Mouse (Mus musculus): ENCODE measurements at regions not wholly inside any gene's neighbourhood (a gene's known extent, or its start where the extent isn't known, plus 50 kb on each side); places are given as distances from the start of the nearest gene placed in this dataset.

DNA sequence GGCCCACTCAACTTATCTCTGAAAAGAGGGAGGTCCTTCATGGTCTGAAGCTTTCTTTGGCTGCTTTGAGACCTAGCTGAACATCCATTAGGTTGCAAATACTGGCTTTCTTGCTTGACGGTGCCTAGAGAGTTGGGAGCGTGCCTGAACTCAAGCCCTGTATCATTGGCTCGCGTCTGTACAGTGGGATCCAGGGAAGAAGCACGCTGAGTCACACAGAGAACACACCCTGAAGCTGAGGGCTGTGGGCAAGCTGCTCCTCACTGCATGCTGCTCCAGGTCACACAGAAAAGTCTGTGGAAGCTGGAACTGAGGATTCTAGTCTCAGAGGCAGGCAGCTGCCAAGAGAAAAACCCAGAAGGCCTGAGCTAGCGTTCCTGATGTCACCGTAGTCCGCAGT lies 119.3 kb upstream of the Jade1 start:
- no peaks in the 10 kb centered on the region for H3K27me3 ChIP-seq (ENCODE audit: control insufficient read depth, insufficient read depth, low read length)
- TF ChIP-seq POLR2A (IDR thresholded peaks at IDR 0.05; ENCODE audit: low read depth, low read length), result no peak
- TF ChIP-seq CTCF (IDR thresholded peaks at IDR 0.05; ENCODE audit: extremely low read depth, insufficient read length, insufficient replicate concordance, low read depth, low read length), result no peak
- H3K27ac ChIP-seq (ENCODE audit: insufficient read depth, low read depth, low read length), result no peak overlapping the region
- 58% methylated on average over 8 of the region's 8 CpGs for WGBS
- no peak overlapping the region for H3K4me3 ChIP-seq (ENCODE audit: low read depth, low read length)
- peaks cover 8% of the 10 kb centered on the region; the same call in 1 of the 2 replicates for H3K4me1 ChIP-seq (ENCODE audit: control insufficient read depth, insufficient read depth, insufficient read length, low read length)
- no peaks in the 10 kb centered on the region for H3K36me3 ChIP-seq (ENCODE audit: control insufficient read depth, insufficient read depth, low read length)

DNA sequence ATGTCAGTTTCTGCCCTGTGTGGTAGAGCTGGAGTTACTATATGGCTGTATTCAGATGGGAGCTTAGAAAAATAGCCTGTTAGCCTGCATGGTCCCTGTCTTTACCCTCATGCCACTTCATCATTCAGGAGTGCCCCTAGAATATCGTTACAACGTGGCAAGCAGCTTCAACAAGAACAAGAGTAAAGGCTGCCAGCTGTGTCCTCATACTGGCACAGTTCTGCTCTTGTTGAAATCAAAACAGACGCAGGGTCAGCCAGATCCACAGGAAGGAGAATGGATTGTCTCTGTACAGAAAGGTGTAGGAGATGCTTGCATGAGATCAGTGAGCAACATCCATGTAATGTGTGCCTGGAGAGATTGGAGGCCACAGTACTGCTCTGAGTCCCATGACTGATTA lies 122.4 kb upstream of the Jade1 start:
- H3K4me3 ChIP-seq (ENCODE audit: low read depth, low read length), result no peak overlapping the region
- no peaks in the 10 kb centered on the region for H3K36me3 ChIP-seq (ENCODE audit: control insufficient read depth, insufficient read depth, low read length)
- H3K27me3 ChIP-seq (ENCODE audit: control insufficient read depth, insufficient read depth, low read length), result no peaks in the 10 kb centered on the region
- TF ChIP-seq POLR2A (IDR thresholded peaks at IDR 0.05; ENCODE audit: low read depth, low read length), result no peak
- TF ChIP-seq CTCF (IDR thresholded peaks at IDR 0.05; ENCODE audit: extremely low read depth, insufficient read length, insufficient replicate concordance, low read depth, low read length), result no peak
- no peak overlapping the region for H3K27ac ChIP-seq (ENCODE audit: insufficient read depth, low read depth, low read length)
- 28% methylated on average over 3 of the region's 3 CpGs for WGBS
- peaks cover 8% of the 10 kb centered on the region; the same call in 1 of the 2 replicates for H3K4me1 ChIP-seq (ENCODE audit: control insufficient read depth, insufficient read depth, insufficient read length, low read length)

DNA sequence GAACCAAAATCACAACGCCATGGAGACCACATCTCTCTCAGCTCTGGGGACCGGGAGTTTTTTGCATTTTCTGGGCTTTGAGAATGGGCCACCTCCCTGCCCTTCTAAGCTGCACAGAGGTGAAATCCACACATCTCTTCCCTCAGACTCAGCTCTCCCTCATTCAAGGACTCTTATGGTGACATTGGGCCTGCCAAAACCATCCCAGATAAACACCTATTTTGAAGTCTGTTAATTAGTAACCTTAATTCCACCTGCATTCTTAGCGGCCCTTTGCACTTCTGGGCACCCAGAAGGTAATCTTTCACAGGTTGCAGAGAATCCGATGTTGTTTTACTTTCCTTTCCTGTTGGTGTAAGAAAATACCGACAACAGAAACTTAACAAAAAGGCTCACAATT lies 123.2 kb upstream of the Jade1 start:
- Histone ChIP-seq H3K4me3 (ENCODE audit: low read depth, low read length) (no peak overlapping the region), H3K36me3 (ENCODE audit: control insufficient read depth, insufficient read depth, low read length) (no peaks in the 10 kb centered on the region), H3K27ac (ENCODE audit: insufficient read depth, low read depth, low read length) (peak overlapping the region; percentile 46; the same call in 1 of the 2 replicates), H3K27me3 (ENCODE audit: control insufficient read depth, insufficient read depth, low read length) (no peaks in the 10 kb centered on the region), H3K4me1 (ENCODE audit: control insufficient read depth, insufficient read depth, insufficient read length, low read length) (peaks cover 8% of the 10 kb centered on the region; the same call in 1 of the 2 replicates)
- WGBS, result 40% methylated on average over 5 of the region's 5 CpGs
- TF ChIP-seq CTCF (IDR thresholded peaks at IDR 0.05; ENCODE audit: extremely low read depth, insufficient read length, insufficient replicate concordance, low read depth, low read length), result no peak
- TF ChIP-seq POLR2A (IDR thresholded peaks at IDR 0.05; ENCODE audit: low read depth, low read length), result no peak

DNA sequence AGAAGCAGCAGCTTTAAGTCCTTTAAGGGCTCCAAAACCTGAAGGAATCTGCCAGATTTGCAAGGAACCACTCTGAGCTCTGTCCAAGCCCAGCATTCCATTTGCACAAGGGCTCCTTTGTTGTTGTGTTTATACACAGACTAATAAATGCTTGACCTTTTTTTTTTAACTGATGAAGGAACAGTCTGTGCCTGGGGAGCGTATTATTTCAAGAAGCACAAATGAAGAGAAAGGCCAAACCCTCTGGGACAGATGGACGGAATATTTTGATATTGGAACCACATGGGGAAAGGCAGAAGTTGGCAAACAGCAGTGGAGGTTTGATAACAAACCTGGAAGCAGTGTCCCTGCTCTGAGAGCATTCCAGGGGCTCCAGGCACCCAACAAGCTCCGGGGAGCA lies 125.3 kb upstream of the Jade1 start:
- H3K4me1 ChIP-seq (ENCODE audit: control insufficient read depth, insufficient read depth, insufficient read length, low read length), result peaks cover 5% of the 10 kb centered on the region; the same call in 1 of the 2 replicates

DNA sequence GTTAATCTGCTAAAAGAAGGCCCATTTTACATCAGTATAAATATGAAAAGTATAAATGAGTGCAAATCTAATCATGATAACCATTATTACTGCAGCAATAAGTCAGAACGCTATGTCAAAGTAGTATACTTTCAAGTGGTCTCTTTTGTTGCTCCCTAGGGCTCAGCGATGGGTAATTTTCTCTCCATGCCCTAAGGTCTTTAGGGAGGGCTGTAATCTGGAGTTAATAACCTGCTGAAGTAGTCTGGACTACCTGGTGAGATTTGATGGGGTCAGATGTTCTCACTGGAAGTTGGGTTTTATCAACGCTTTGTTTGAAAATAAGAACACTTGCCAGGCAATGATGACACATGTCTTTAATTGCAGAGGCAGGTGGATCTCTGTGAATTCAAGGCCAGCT lies 128.6 kb upstream of the Jade1 start:
- Histone ChIP-seq H3K4me3 (ENCODE audit: low read depth, low read length) (no peak overlapping the region), H3K27ac (ENCODE audit: insufficient read depth, low read depth, low read length) (no peak overlapping the region), H3K36me3 (ENCODE audit: control insufficient read depth, insufficient read depth, low read length) (no peaks in the 10 kb centered on the region), H3K4me1 (ENCODE audit: control insufficient read depth, insufficient read depth, insufficient read length, low read length) (peaks cover 13% of the 10 kb centered on the region), H3K27me3 (ENCODE audit: control insufficient read depth, insufficient read depth, low read length) (no peaks in the 10 kb centered on the region)
- TF ChIP-seq POLR2A (IDR thresholded peaks at IDR 0.05; ENCODE audit: low read depth, low read length) (no peak), CTCF (IDR thresholded peaks at IDR 0.05; ENCODE audit: extremely low read depth, insufficient read length, insufficient replicate concordance, low read depth, low read length) (no peak)
- 69% methylated on average over 3 of the region's 3 CpGs for whole genome bisulfite sequencing

More for the DNA sequence above, 125.3 kb upstream of the Jade1 start:
- H3K27me3 ChIP-seq (ENCODE audit: control insufficient read depth, insufficient read depth, low read length), result no peaks in the 10 kb centered on the region
- no peak overlapping the region for H3K27ac ChIP-seq (ENCODE audit: insufficient read depth, low read depth, low read length)
- no peak overlapping the region for H3K4me3 ChIP-seq (ENCODE audit: low read depth, low read length)
- H3K36me3 ChIP-seq (ENCODE audit: control insufficient read depth, insufficient read depth, low read length), result no peaks in the 10 kb centered on the region
- TF ChIP-seq POLR2A (IDR thresholded peaks at IDR 0.05; ENCODE audit: low read depth, low read length), result no peak
- TF ChIP-seq CTCF (IDR thresholded peaks at IDR 0.05; ENCODE audit: extremely low read depth, insufficient read length, insufficient replicate concordance, low read depth, low read length), result no peak
- WGBS, result 33% methylated on average over 3 of the region's 3 CpGs

DNA sequence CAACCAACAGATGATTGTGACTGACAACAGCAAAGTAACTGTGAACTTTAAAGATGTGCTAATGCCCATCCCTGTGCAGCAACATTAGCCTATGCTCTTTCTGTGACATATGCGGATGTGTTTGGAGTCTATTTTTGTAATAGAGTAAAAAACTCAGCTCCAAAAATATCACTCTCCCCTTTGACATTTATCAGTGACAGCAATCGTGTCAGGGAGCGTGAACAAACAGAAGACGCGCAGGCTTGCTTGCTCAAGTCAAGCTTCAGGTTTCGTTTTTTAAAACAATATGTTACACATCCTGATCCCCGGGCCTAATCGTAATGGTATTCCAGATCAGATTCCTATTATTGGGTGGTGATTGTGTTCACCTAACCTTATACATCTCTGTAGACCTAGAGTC lies 129.7 kb upstream of the Jade1 start:
- Histone ChIP-seq H3K27ac (ENCODE audit: insufficient read depth, low read depth, low read length) (no peak overlapping the region), H3K4me3 (ENCODE audit: low read depth, low read length) (no peak overlapping the region), H3K27me3 (ENCODE audit: control insufficient read depth, insufficient read depth, low read length) (no peaks in the 10 kb centered on the region), H3K4me1 (ENCODE audit: control insufficient read depth, insufficient read depth, insufficient read length, low read length) (peaks cover 13% of the 10 kb centered on the region), H3K36me3 (ENCODE audit: control insufficient read depth, insufficient read depth, low read length) (no peaks in the 10 kb centered on the region)
- TF ChIP-seq CTCF (IDR thresholded peaks at IDR 0.05; ENCODE audit: extremely low read depth, insufficient read length, insufficient replicate concordance, low read depth, low read length) (no peak), POLR2A (IDR thresholded peaks at IDR 0.05; ENCODE audit: low read depth, low read length) (no peak)
- 91% methylated on average over 8 of the region's 8 CpGs for WGBS

DNA sequence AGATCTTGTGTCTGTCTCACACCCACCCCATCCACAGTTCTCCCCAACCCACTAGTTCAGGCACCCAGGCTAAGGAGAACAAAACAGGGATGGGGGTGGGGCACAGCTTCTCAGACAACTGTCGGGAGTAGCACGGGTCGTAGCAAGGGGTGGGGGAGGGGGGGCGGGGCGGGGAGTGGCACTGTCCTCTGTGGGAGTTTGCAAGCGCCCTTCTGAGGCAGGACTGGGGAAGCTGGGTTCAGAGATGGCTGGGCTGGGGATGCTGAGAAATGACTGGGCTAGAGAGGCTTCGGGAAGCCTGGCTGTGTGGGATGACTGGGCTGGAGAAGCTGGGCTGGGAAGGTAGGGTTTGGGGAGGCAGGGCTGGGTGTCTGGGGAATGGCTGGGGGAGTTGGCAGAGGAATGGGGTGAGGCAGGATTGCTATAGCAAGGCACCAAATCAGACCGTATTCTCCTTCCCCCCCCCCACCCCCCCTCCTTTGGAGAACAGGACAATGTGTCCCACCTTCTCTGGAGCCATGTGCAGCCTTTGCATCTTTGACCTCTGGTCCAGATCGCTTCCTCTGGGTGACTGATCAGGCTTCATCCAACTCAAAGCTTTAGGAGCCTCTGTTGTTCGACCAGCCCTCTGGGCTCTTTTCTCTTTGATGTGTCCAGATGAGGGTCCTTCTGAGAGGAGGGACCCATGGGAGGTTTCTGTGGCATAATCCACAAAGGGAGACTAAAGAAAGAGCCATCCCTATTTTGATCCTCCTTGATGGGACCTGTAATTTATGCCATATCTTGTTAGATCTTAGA lies 131.2 kb upstream of the Jade1 start:
- 31% methylated on average over 10 of the region's 10 CpGs for WGBS
- H3K27me3 ChIP-seq (ENCODE audit: control insufficient read depth, insufficient read depth, low read length), result no peaks in the 10 kb centered on the region
- no peak overlapping the region for H3K4me3 ChIP-seq (ENCODE audit: low read depth, low read length)
- H3K4me1 ChIP-seq (ENCODE audit: control insufficient read depth, insufficient read depth, insufficient read length, low read length), result peaks cover 13% of the 10 kb centered on the region
- TF ChIP-seq CTCF (IDR thresholded peaks at IDR 0.05; ENCODE audit: extremely low read depth, insufficient read length, insufficient replicate concordance, low read depth, low read length) (no peak), POLR2A (IDR thresholded peaks at IDR 0.05; ENCODE audit: low read depth, low read length) (no peak)
- H3K27ac ChIP-seq (ENCODE audit: insufficient read depth, low read depth, low read length), result no peak overlapping the region
- H3K36me3 ChIP-seq (ENCODE audit: control insufficient read depth, insufficient read depth, low read length), result no peaks in the 10 kb centered on the region
